Mouse (Mus musculus): ENCODE results near the gene Fam243.

DNA sequence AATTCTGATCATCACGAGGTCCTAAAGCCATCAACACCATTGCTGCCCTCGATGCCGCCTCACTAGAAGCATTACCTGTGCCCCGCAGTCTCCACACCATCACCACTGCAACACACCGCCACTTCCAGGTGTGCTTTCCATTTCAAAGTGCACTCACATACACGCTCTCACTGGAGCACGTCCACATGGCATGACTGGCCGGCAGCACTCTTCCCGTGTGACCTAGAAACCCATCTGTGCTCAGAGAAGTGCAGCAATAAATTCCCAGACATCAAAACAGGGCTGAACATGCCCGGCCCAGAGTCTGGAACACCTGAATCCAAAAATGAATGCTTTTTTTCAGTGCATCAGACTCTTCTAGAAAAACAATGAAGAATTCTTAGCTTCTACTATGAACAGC, 6.7 kb upstream of the Fam243 start:
- TF ChIP-seq EP300 (IDR thresholded peaks at IDR 0.05; ENCODE audit: low read depth) (no peak), CTCF (IDR thresholded peaks at IDR 0.05; ENCODE audit: low read depth) (no peak)

Data from heart, postnatal 0 days (tissue).